Mouse (Mus musculus) liver, adult 2 months (tissue): ENCODE results near the gene Clec12b. TPM values are rescaled to one million over a fixed set of nuclear protein-coding genes. Genes with fewer than 3 reads are reported as not detected.
A peak's percentile ranks its signal among the peaks of the same experiment; 100 is the strongest.

Experiments used
- DNase-seq: peaks from one replicate; pipeline ENCODE4 v3.0.0-alpha.2; 2011; ENCODE audit warnings: low read depth, low spot score; ENCODE audit errors: extremely low read depth
- H3K27ac ChIP-seq: fragments of 200-500 bp; replicated peaks from 2 replicates; pipeline ENCODE4 v1.5.1; 2012; ENCODE audit warnings: low read depth, mild to moderate bottlenecking, control low read depth, inconsistent platforms, low read length; ENCODE audit not compliant: insufficient read depth
- H3K27me3 ChIP-seq: fragments of 200-500 bp; 2 replicates; pipeline ENCODE4 v1.6.1; 2012; ENCODE audit warnings: mild to moderate bottlenecking, moderate library complexity, low read length, inconsistent platforms; ENCODE audit not compliant: control insufficient read depth, insufficient read depth
- H3K36me3 ChIP-seq: fragments of 200-500 bp; 2 replicates; pipeline ENCODE4 v1.6.1; 2012; ENCODE audit warnings: low read length, inconsistent platforms; ENCODE audit not compliant: control insufficient read depth, insufficient read depth
- H3K4me1 ChIP-seq: fragments of 200-500 bp; 2 replicates; pipeline ENCODE4 v1.6.1; 2011; ENCODE audit warnings: low read length; ENCODE audit not compliant: control insufficient read depth, insufficient read depth
- H3K4me3 ChIP-seq: fragments of 200-500 bp; 2 replicates; pipeline ENCODE4 v1.5.1; 2011; ENCODE audit warnings: low read depth, mild to moderate bottlenecking, control low read depth, low read length, moderate library complexity; ENCODE audit not compliant: insufficient read depth
- H3K79me2 ChIP-seq: fragments of 200-500 bp; 2 replicates; pipeline ENCODE4 v1.6.1; 2012; ENCODE audit warnings: inconsistent platforms, mild to moderate bottlenecking, low read length, moderate library complexity; ENCODE audit not compliant: control insufficient read depth, insufficient read depth
- H3K9ac ChIP-seq: fragments of 200-500 bp; 2 replicates; pipeline ENCODE4 v1.6.1; 2012; ENCODE audit warnings: low read depth, mild to moderate bottlenecking, control low read depth, inconsistent platforms, low read length
- CTCF ChIP-seq: fragments of 200-500 bp; IDR thresholded peaks from 2 replicates; pipeline ENCODE4 v1.5.1; 2011; ENCODE audit warnings: low read depth, low read length, control low read depth
- POLR2A ChIP-seq: fragments of 200-500 bp; IDR thresholded peaks from 2 replicates; pipeline ENCODE4 v1.6.1; 2011; ENCODE audit warnings: low read length, control low read depth; ENCODE audit not compliant: insufficient read depth; ENCODE audit errors: extremely low read depth
- WGBS: fragments of 180-500 bp; shearing (Covaris S2); methylation state at CpG from one replicate; pipeline ENCODE4 v1.1.7; 2018; 5-methylcytosine and 5-hydroxymethylcytosine counted together
- polyA plus RNA-seq: library from polyadenylated mRNA; depleted of rRNA; stranded (reverse); fragments of >200 nt; gene quantifications from 2 replicates; pipeline ENCODE4 v1.2.3, GENCODE M21; 2012; rRNA removed
- total RNA-seq: library from RNA; depleted of rRNA; stranded (reverse); fragments of >200 nt; gene quantifications from 2 replicates; pipeline ENCODE4 v1.2.3, GENCODE M21; 2014; rRNA removed

Gene Clec12b
- total RNA-seq (not detected in 2 replicates), polyA plus RNA-seq (not detected in 2 replicates)

DNA sequence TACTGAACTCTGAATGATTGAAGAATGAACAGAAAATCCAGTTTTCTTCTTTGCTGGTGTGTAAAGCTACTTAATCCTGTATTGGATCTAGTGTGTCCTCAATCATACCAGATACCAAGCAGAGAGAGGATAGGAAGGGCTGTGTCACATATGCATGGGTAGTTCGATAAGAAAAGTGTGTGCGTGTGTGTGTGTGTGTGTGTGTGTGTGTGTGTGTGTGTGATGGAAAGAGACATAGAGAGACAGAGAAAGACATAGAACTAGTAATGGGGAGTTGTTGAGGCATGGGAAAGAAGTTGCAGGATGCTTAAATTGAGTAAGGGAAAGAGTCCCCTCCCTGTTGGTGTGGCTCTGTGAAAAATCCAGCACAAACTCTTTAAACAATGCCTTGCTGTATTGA lies at the start of gene Clec12b:
TSS of gene Clec12b (minus strand) at position 101 of the 400 bp plus-strand sequence.
- Histone ChIP-seq H3K4me3 (no peak within 1 kb of the TSS), H3K27ac (no peak within 1 kb of the TSS), H3K9ac (no peak within 1 kb of the TSS), H3K4me1 (peaks cover 5% of the 10 kb centered on the region; the same call in 1 of the 2 replicates), H3K36me3 (no peaks in the 10 kb centered on the region), H3K27me3 (no peaks in the 10 kb centered on the region), H3K79me2 (no peaks in the 10 kb centered on the region)
- TF ChIP-seq CTCF (no peak), POLR2A (no peak)
- no peak for DNase-seq
- WGBS = 85% methylated on average over 2 of the region's 2 CpGs

DNA sequence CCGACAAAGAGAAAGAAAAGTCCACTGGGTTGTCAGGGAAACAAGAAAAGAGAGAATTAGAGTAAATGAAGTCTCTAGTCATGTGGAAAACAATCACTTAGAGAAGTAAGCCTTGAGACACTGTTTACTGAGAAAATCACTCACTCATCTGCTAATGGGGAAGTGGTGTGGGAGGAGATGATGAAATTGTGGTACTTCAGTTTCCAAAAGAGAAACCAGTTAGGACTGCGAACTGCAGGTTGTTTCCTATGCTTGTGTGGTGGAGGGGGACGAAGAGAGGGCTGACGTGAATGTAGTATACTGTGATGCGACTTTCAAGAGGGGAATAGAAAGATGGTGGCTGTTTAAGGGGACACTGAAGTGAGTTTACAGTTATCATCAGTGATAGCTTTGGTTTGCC lies 48.6 kb upstream of the Clec12b start:
- H3K9ac ChIP-seq = no peak overlapping the region
- H3K36me3 ChIP-seq = no peaks in the 10 kb centered on the region
- H3K79me2 ChIP-seq = no peaks in the 10 kb centered on the region
- H3K27ac ChIP-seq = no peak overlapping the region
- H3K27me3 ChIP-seq = no peaks in the 10 kb centered on the region
- DNase-seq = peak; percentile 43
- H3K4me1 ChIP-seq = no peaks in the 10 kb centered on the region; the same call in 1 of the 2 replicates
- no peak overlapping the region for H3K4me3 ChIP-seq
- TF ChIP-seq POLR2A (no peak), CTCF (no peak)
- 79% methylated on average over 5 of the region's 5 CpGs for whole genome bisulfite sequencing

GRCm38 (mm10) chr6:129427281-129427680 lies 41.6 kb upstream of the Clec12b start:
- Histone ChIP-seq H3K9ac (no peak overlapping the region), H3K27ac (no peak overlapping the region), H3K4me1 (peaks cover 8% of the 10 kb centered on the region), H3K36me3 (no peaks in the 10 kb centered on the region), H3K79me2 (no peaks in the 10 kb centered on the region), H3K4me3 (no peak overlapping the region), H3K27me3 (no peaks in the 10 kb centered on the region)
- WGBS = 89% methylated on average over 4 of the region's 4 CpGs
- no peak for DNase-seq
- TF ChIP-seq CTCF (no peak), POLR2A (no peak)

DNA sequence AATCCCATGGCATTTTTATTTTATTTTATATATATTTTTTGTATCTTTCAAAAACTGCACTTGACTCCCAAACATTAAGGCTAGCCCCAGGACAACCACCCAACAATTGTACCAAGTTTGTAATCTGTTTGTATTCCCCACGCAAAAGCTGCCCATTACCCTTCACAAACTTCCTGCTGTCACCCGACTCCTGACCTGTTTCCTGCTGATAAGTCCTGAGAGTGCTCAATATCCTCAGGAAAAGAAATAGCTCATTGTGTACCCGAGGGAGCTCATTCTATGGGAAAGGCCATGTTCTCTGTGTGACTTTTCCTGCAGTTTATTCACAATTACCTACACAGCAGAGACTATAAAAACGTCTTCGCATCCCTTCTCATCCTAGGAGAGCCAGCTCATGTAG lies 40.1 kb upstream of the Clec12b start:
- no peak for DNase-seq

GRCm38 (mm10) chr6:129425217-129425616 lies 39.5 kb upstream of the Clec12b start:
- 65% methylated on average over 5 of the region's 5 CpGs for WGBS
- no peak for DNase-seq
- peak overlapping the region; percentile 15; the same call in 1 of the 2 replicates for H3K27ac ChIP-seq
- TF ChIP-seq POLR2A = no peak
- TF ChIP-seq CTCF = no peak
- H3K4me1 ChIP-seq = peaks cover 11% of the 10 kb centered on the region
- H3K36me3 ChIP-seq = no peaks in the 10 kb centered on the region
- no peaks in the 10 kb centered on the region for H3K79me2 ChIP-seq
- no peak overlapping the region for H3K4me3 ChIP-seq
- H3K27me3 ChIP-seq = no peaks in the 10 kb centered on the region
- H3K9ac ChIP-seq = no peak overlapping the region

More for the DNA sequence above, 40.1 kb upstream of the Clec12b start:
- Histone ChIP-seq H3K4me1 (peaks cover 11% of the 10 kb centered on the region), H3K27me3 (no peaks in the 10 kb centered on the region), H3K27ac (no peak overlapping the region), H3K36me3 (no peaks in the 10 kb centered on the region), H3K79me2 (no peaks in the 10 kb centered on the region), H3K9ac (no peak overlapping the region), H3K4me3 (no peak overlapping the region)
- WGBS = 56% methylated on average over 5 of the region's 5 CpGs
- TF ChIP-seq POLR2A = no peak
- no peak for TF ChIP-seq CTCF

GRCm38 (mm10) chr6:129423734-129424072 lies 38.0 kb upstream of the Clec12b start:
- H3K4me3 ChIP-seq = no peak overlapping the region
- no peaks in the 10 kb centered on the region for H3K27me3 ChIP-seq
- no peaks in the 10 kb centered on the region for H3K79me2 ChIP-seq
- H3K9ac ChIP-seq = no peak overlapping the region
- WGBS = 26% methylated on average over 1 of the region's 1 CpGs
- peak; percentile 75 for TF ChIP-seq CTCF
- no peak for TF ChIP-seq POLR2A
- no peak overlapping the region for H3K27ac ChIP-seq
- H3K4me1 ChIP-seq = peaks cover 11% of the 10 kb centered on the region
- DNase-seq = peak; percentile 61
- no peaks in the 10 kb centered on the region for H3K36me3 ChIP-seq
